Mouse (Mus musculus): ENCODE data around the gene Fgfr2.

Gene Fgfr2

DNA sequence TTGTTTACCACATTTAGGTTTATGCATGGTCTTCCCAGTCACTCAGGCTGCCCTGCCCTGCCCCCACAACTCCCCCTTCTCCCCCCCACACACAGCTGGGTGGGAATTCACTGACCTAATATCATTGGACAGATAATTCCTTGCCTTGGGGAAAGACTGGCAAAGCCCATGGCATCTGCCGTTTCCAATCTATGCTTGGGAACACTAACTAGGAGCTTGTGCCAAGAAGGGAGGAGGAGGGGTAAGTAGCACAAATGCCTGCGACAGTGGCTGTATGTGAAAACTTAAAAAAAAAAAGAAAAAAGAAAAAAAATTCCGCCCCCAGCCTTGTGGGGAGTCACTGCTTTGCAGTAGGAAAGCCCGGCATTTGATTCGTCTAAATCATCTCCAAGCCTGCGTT is 56.4 kb downstream of the Fgfr2 start:
- TF ChIP-seq POU5F1 (IDR thresholded peaks at IDR 0.05; ENCODE audit: borderline replicate concordance, low read length), result no peak
- no peak for TF ChIP-seq NANOG (IDR thresholded peaks at IDR 0.05; ENCODE audit: borderline replicate concordance, low read length)
- no peak for TF ChIP-seq CTCF (conservative IDR thresholded peaks at IDR 0.05; ENCODE audit: low read length)
- H3K4me3 ChIP-seq (replicated peaks; ENCODE audit: low read length), result no peak overlapping the region
- H3K27me3 ChIP-seq (ENCODE audit: insufficient read depth, low read length), result no peaks in the 10 kb centered on the region
- no peaks in the 10 kb centered on the region for H3K9me3 ChIP-seq (ENCODE audit: low read length)
- peaks cover 100% of the 10 kb centered on the region for H3K4me1 ChIP-seq (replicated peaks; ENCODE audit: low read depth, low read length)
- peaks cover 99% of the 10 kb centered on the region for H3K36me3 ChIP-seq (ENCODE audit: insufficient read depth, low read length)

DNA sequence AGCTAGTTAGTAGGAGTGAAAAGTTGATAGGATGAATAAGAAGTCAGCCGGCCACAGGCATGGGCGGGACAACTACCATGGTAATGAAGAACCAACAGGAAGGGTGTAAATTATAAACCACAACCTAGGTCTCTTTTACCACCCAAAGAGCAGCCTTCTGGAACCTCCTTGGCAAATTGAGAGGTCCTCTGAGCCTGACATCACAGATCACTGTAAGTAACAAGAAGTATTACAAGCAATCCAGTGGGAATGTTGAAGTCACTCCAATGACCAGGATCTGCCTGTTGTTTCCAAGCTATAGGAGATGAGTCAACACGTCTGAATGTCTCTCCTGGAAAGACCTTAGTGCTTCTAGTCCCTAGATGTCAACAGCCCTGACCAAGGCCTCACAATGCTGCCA is 61.1 kb downstream of the Fgfr2 start:
- peaks cover 100% of the 10 kb centered on the region for H3K4me1 ChIP-seq (replicated peaks; ENCODE audit: low read depth, low read length)

DNA sequence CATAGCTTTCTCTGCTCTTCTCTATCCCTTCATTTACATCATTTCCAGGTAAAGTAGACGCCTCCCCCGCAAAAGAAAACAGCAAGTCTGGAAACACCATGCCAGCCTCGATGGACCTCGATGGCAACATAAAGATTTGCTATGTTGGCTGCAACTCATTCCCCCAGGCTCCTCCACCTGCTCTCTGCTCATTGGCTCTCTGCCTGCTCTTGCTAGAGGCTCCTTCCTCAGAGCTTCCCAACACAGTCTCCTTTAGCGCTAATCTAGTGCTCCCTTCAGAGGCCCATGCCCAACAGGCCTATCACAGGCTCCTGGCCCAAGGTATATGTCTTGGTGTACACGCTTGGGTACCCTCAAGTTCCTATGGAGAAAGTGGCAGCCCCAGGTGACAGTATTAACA is 63.0 kb downstream of the Fgfr2 start:
- peaks cover 100% of the 10 kb centered on the region for H3K36me3 ChIP-seq (ENCODE audit: insufficient read depth, low read length)
- H3K9me3 ChIP-seq (ENCODE audit: low read length), result no peaks in the 10 kb centered on the region
- no peak for TF ChIP-seq NANOG (IDR thresholded peaks at IDR 0.05; ENCODE audit: borderline replicate concordance, low read length)
- TF ChIP-seq POU5F1 (IDR thresholded peaks at IDR 0.05; ENCODE audit: borderline replicate concordance, low read length), result no peak
- no peak for TF ChIP-seq CTCF (conservative IDR thresholded peaks at IDR 0.05; ENCODE audit: low read length)
- H3K27me3 ChIP-seq (ENCODE audit: insufficient read depth, low read length), result no peaks in the 10 kb centered on the region
- peak overlapping the region; percentile 41; the same call in 1 of the 2 replicates for H3K4me3 ChIP-seq (replicated peaks; ENCODE audit: low read length)
- H3K4me1 ChIP-seq (replicated peaks; ENCODE audit: low read depth, low read length), result peaks cover 100% of the 10 kb centered on the region

More for the DNA sequence above, 61.1 kb downstream of the Fgfr2 start:
- no peaks in the 10 kb centered on the region for H3K9me3 ChIP-seq (ENCODE audit: low read length)
- H3K4me3 ChIP-seq (replicated peaks; ENCODE audit: low read length), result no peak overlapping the region
- TF ChIP-seq POU5F1 (IDR thresholded peaks at IDR 0.05; ENCODE audit: borderline replicate concordance, low read length), result no peak
- TF ChIP-seq CTCF (conservative IDR thresholded peaks at IDR 0.05; ENCODE audit: low read length), result no peak
- no peak for TF ChIP-seq NANOG (IDR thresholded peaks at IDR 0.05; ENCODE audit: borderline replicate concordance, low read length)
- peaks cover 100% of the 10 kb centered on the region for H3K36me3 ChIP-seq (ENCODE audit: insufficient read depth, low read length)
- H3K27me3 ChIP-seq (ENCODE audit: insufficient read depth, low read length), result no peaks in the 10 kb centered on the region

DNA sequence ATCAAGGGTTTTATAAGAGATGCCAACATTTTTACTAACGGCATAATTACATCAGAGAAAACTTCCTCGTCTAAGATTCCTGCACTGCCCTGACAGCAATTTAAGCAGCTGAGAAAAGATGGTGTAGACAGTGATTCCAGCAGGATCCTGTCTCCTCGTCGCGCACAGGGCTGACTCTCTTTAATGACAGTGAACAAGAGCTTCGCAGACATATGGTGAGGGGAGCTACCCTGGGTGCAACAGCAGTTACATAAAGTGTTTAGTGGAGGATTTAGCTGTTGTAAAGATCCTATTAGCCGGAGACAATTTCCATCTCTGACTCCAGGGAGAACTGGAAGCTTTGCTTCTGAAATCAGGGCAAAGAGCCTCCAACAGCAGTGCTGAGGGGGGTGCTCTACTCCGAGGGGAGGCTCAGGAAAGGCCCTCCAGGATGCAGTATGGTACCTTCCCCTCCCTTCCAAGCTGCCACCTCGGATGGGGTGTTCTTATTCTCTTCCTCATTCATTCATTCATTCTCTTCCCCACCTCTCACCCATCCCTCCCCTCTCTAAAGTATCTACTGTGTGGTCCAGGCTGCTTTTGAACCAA is 63.5 kb downstream of the Fgfr2 start:
- Histone ChIP-seq H3K27me3 (ENCODE audit: insufficient read depth, low read length) (no peaks in the 10 kb centered on the region), H3K9me3 (ENCODE audit: low read length) (no peaks in the 10 kb centered on the region), H3K36me3 (ENCODE audit: insufficient read depth, low read length) (peaks cover 100% of the 10 kb centered on the region), H3K4me3 (replicated peaks; ENCODE audit: low read length) (peak overlapping the region; percentile 41; the same call in 1 of the 2 replicates), H3K4me1 (replicated peaks; ENCODE audit: low read depth, low read length) (peaks cover 100% of the 10 kb centered on the region)
- no peak for TF ChIP-seq NANOG (IDR thresholded peaks at IDR 0.05; ENCODE audit: borderline replicate concordance, low read length)
- no peak for TF ChIP-seq POU5F1 (IDR thresholded peaks at IDR 0.05; ENCODE audit: borderline replicate concordance, low read length)
- TF ChIP-seq CTCF (conservative IDR thresholded peaks at IDR 0.05; ENCODE audit: low read length), result no peak

DNA sequence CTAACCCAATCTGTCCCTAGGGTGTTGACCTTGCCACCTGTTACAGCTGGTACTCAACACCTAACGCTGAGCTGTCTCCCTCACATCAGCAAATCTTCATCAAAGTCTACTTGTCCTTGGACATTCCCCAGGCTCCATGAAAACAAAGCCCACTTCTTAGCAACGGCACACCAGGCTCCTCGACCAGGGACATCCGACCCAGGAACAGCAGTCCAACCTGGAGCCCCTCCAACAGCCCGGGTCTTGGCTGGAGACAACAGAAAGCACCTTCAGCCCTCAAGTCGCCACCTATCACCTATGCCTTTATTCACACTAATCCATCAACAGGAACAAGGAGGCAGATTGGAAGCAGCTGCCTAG is 64.0 kb downstream of the Fgfr2 start:
- Histone ChIP-seq H3K9me3 (ENCODE audit: low read length) (no peaks in the 10 kb centered on the region), H3K27me3 (ENCODE audit: insufficient read depth, low read length) (no peaks in the 10 kb centered on the region), H3K4me3 (replicated peaks; ENCODE audit: low read length) (peak overlapping the region; percentile 8; the same call in 1 of the 2 replicates)

DNA sequence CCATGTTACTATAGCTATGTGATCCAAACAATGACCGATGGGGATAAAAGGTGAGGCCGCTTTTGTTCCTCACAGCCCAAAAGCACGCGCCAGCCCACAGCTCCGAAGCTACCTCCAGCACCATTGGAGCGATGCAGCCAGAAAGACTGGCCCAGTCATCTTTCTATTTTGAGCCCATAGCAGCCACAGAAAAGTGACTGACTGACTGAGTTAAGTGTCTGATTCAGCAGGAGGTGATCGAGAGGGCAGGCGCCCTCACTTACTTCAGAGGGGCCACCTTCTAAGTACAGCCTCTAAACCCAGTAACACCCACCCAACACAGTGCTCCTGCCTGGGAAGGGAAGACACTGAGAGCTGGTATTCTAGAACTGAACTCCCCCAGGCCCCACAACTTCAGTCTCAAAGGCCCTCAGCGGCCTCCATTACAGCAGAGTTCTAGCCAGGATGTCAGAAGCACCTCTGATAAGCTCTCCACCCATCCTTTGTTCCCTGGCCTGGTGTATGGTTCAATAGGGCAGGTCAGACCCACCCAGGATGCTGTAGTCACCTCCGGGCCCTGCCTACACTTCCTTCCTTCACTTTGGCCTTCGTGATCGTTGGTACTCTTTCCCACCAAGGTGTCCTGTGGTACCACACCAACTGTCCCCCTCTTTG is 64.5 kb downstream of the Fgfr2 start:
- H3K36me3 ChIP-seq (ENCODE audit: insufficient read depth, low read length), result peaks cover 100% of the 10 kb centered on the region
- no peak for TF ChIP-seq NANOG (IDR thresholded peaks at IDR 0.05; ENCODE audit: borderline replicate concordance, low read length)
- TF ChIP-seq CTCF (conservative IDR thresholded peaks at IDR 0.05; ENCODE audit: low read length), result no peak
- TF ChIP-seq POU5F1 (IDR thresholded peaks at IDR 0.05; ENCODE audit: borderline replicate concordance, low read length), result no peak
- no peaks in the 10 kb centered on the region for H3K27me3 ChIP-seq (ENCODE audit: insufficient read depth, low read length)
- no peaks in the 10 kb centered on the region for H3K9me3 ChIP-seq (ENCODE audit: low read length)
- H3K4me1 ChIP-seq (replicated peaks; ENCODE audit: low read depth, low read length), result peaks cover 100% of the 10 kb centered on the region
- H3K4me3 ChIP-seq (replicated peaks; ENCODE audit: low read length), result 0 out of 2 replicates have a peak overlapping the region, but pooled peaks have one; percentile 8

More for the DNA sequence above, 64.0 kb downstream of the Fgfr2 start:
- TF ChIP-seq POU5F1 (IDR thresholded peaks at IDR 0.05; ENCODE audit: borderline replicate concordance, low read length) (no peak), CTCF (conservative IDR thresholded peaks at IDR 0.05; ENCODE audit: low read length) (no peak), NANOG (IDR thresholded peaks at IDR 0.05; ENCODE audit: borderline replicate concordance, low read length) (no peak)
- peaks cover 100% of the 10 kb centered on the region for H3K36me3 ChIP-seq (ENCODE audit: insufficient read depth, low read length)
- peaks cover 100% of the 10 kb centered on the region for H3K4me1 ChIP-seq (replicated peaks; ENCODE audit: low read depth, low read length)

DNA sequence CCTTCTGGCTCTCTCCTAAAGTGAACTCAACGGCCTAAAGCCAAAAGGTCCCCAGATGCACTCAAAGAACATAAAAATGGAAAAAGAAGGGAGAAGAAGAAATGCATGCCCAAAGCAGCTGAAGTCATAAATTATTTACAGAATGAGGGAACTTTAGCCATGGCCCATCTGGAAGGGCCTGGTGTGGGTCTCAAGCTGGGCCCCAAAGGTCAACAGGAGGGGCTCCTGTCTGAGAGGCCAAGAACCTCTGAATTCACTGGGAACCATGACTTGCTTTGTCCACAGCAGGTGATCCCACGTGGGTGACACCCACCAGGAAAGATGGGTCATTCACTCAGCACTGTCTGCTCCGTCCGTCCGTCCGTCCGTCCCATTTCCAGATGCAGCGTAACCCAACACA is 66.2 kb downstream of the Fgfr2 start:
- peaks cover 100% of the 10 kb centered on the region for H3K36me3 ChIP-seq (ENCODE audit: insufficient read depth, low read length)
- peaks cover 100% of the 10 kb centered on the region for H3K4me1 ChIP-seq (replicated peaks; ENCODE audit: low read depth, low read length)
- H3K9me3 ChIP-seq (ENCODE audit: low read length), result no peaks in the 10 kb centered on the region
- H3K27me3 ChIP-seq (ENCODE audit: insufficient read depth, low read length), result no peaks in the 10 kb centered on the region
- TF ChIP-seq POU5F1 (IDR thresholded peaks at IDR 0.05; ENCODE audit: borderline replicate concordance, low read length), result no peak
- TF ChIP-seq CTCF (conservative IDR thresholded peaks at IDR 0.05; ENCODE audit: low read length), result no peak
- TF ChIP-seq NANOG (IDR thresholded peaks at IDR 0.05; ENCODE audit: borderline replicate concordance, low read length), result no peak
- H3K4me3 ChIP-seq (replicated peaks; ENCODE audit: low read length), result no peak overlapping the region

GRCm38 (mm10) chr7:133054486-133054885 is 68.7 kb downstream of the Fgfr2 start:
- H3K9me3 ChIP-seq (ENCODE audit: low read length), result no peaks in the 10 kb centered on the region
- TF ChIP-seq POU5F1 (IDR thresholded peaks at IDR 0.05; ENCODE audit: borderline replicate concordance, low read length), result no peak
- TF ChIP-seq NANOG (IDR thresholded peaks at IDR 0.05; ENCODE audit: borderline replicate concordance, low read length), result no peak
- TF ChIP-seq CTCF (conservative IDR thresholded peaks at IDR 0.05; ENCODE audit: low read length), result peak; percentile 36; the same call in 1 of the 2 replicates
- no peak overlapping the region for H3K4me3 ChIP-seq (replicated peaks; ENCODE audit: low read length)
- H3K27me3 ChIP-seq (ENCODE audit: insufficient read depth, low read length), result no peaks in the 10 kb centered on the region
- H3K36me3 ChIP-seq (ENCODE audit: insufficient read depth, low read length), result peaks cover 99% of the 10 kb centered on the region
- H3K4me1 ChIP-seq (replicated peaks; ENCODE audit: low read depth, low read length), result peaks cover 99% of the 10 kb centered on the region

Data from E14TG2a.4 (cell line).